Mouse (Mus musculus) kidney, adult 2 months (tissue): ENCODE results near the gene C1rl. TPM values are rescaled to one million over a fixed set of nuclear protein-coding genes. Genes with fewer than 3 reads are reported as not detected.

Experiments
- DNase-seq: peaks from one replicate; pipeline ENCODE4 v3.0.0; 2021
- H3K27ac ChIP-seq: fragments of 200-500 bp; 2 replicates; pipeline ENCODE4 v1.5.1; 2012; ENCODE audit warnings: low read depth, low read length, control low read depth, inconsistent platforms; ENCODE audit not compliant: insufficient read depth
- H3K27me3 ChIP-seq: fragments of 200-500 bp; replicated peaks from 2 replicates; pipeline ENCODE4 v1.6.1; 2012; ENCODE audit warnings: mild to moderate bottlenecking, moderate library complexity, low read length, inconsistent platforms; ENCODE audit not compliant: control insufficient read depth, insufficient read depth
- H3K36me3 ChIP-seq: fragments of 200-500 bp; 2 replicates; pipeline ENCODE4 v1.6.1; 2012; ENCODE audit warnings: mild to moderate bottlenecking, moderate library complexity, low read length, inconsistent platforms; ENCODE audit not compliant: control insufficient read depth, insufficient read depth
- H3K4me1 ChIP-seq: fragments of 200-500 bp; 2 replicates; pipeline ENCODE4 v1.6.1; 2011; ENCODE audit warnings: low read length; ENCODE audit not compliant: control insufficient read depth, insufficient read depth
- H3K4me3 ChIP-seq: fragments of 200-500 bp; 2 replicates; pipeline ENCODE4 v1.5.1; 2011; ENCODE audit warnings: mild to moderate bottlenecking, low read depth, low read length, control low read depth; ENCODE audit not compliant: insufficient read depth
- CTCF ChIP-seq: fragments of 200-500 bp; conservative IDR thresholded peaks from 2 replicates; pipeline ENCODE4 v1.5.1; 2011; ENCODE audit warnings: low read depth, mild to moderate bottlenecking, control low read depth, low read length, moderate library complexity, mixed read lengths; ENCODE audit not compliant: insufficient read depth, insufficient read length
- POLR2A ChIP-seq: fragments of 200-500 bp; IDR thresholded peaks from one replicate; pipeline ENCODE4 v1.6.1; 2011; ENCODE audit warnings: low read depth, low read length, control low read depth
- WGBS: fragments of 180-500 bp; shearing (Covaris S2); methylation state at CpG from one replicate; pipeline ENCODE4 v1.1.7; 2018; 5-methylcytosine and 5-hydroxymethylcytosine counted together
- polyA plus RNA-seq: library from polyadenylated mRNA; depleted of rRNA; stranded (reverse); fragments of >200 nt; gene quantifications from 2 replicates; pipeline ENCODE4 v1.2.3, GENCODE M21; 2012

The C1rl gene
- polyA plus RNA-seq, 1 experiment = 14.3 TPM

GRCm38 (mm10) chr6:124449668-124450383 is 43.1 kb upstream of the C1rl start:
- H3K4me1 ChIP-seq = no peaks in the 10 kb centered on the region
- H3K36me3 ChIP-seq = no peaks in the 10 kb centered on the region
- TF ChIP-seq CTCF = no peak
- 81% methylated on average over 18 of the region's 18 CpGs for WGBS
- H3K4me3 ChIP-seq = no peak overlapping the region
- DNase-seq = no peak
- H3K27ac ChIP-seq = no peak overlapping the region
- H3K27me3 ChIP-seq = no peaks in the 10 kb centered on the region

GRCm38 (mm10) chr6:124451995-124452394 is 40.9 kb upstream of the C1rl start:
- Histone ChIP-seq H3K27me3 (no peaks in the 10 kb centered on the region), H3K36me3 (no peaks in the 10 kb centered on the region), H3K27ac (no peak overlapping the region), H3K4me1 (no peaks in the 10 kb centered on the region), H3K4me3 (no peak overlapping the region)
- DNase-seq = no peak
- 88% methylated on average over 3 of the region's 3 CpGs for WGBS
- TF ChIP-seq POLR2A (no peak), CTCF (no peak)

- H3K36me3 ChIP-seq = no peaks in the 10 kb centered on the region
- DNase-seq = peak; percentile 75
- TF ChIP-seq CTCF = no peak
- no peak for TF ChIP-seq POLR2A
- WGBS = 36% methylated on average over 4 of the region's 4 CpGs
- no peak overlapping the region for H3K4me3 ChIP-seq
- H3K4me1 ChIP-seq = no peaks in the 10 kb centered on the region
- no peak overlapping the region for H3K27ac ChIP-seq
- no peaks in the 10 kb centered on the region for H3K27me3 ChIP-seq
Observed at GRCm38 (mm10) chr6:124453756-124454155, 39.2 kb upstream of the C1rl start.

- H3K27ac ChIP-seq = no peak overlapping the region
- no peaks in the 10 kb centered on the region for H3K27me3 ChIP-seq
- no peak for TF ChIP-seq CTCF
- no peak for TF ChIP-seq POLR2A
- DNase-seq = no peak
- H3K36me3 ChIP-seq = no peaks in the 10 kb centered on the region
- WGBS = 95% methylated on average over 5 of the region's 5 CpGs
- no peak overlapping the region for H3K4me3 ChIP-seq
- H3K4me1 ChIP-seq = no peaks in the 10 kb centered on the region
Observed at GRCm38 (mm10) chr6:124456243-124456642, 36.7 kb upstream of the C1rl start.

- Histone ChIP-seq H3K27ac (no peak overlapping the region), H3K4me1 (no peaks in the 10 kb centered on the region), H3K4me3 (no peak overlapping the region), H3K27me3 (no peaks in the 10 kb centered on the region), H3K36me3 (no peaks in the 10 kb centered on the region)
- no peak for DNase-seq
- no peak for TF ChIP-seq CTCF
- no peak for TF ChIP-seq POLR2A
- 94% methylated on average over 5 of the region's 5 CpGs for WGBS
Observed at GRCm38 (mm10) chr6:124457827-124458226, 35.1 kb upstream of the C1rl start.

GRCm38 (mm10) chr6:124458505-124458904 is 34.4 kb upstream of the C1rl start:
- no peak overlapping the region for H3K27ac ChIP-seq
- DNase-seq = no peak
- H3K4me3 ChIP-seq = no peak overlapping the region
- no peaks in the 10 kb centered on the region for H3K4me1 ChIP-seq
- TF ChIP-seq CTCF (no peak), POLR2A (no peak)
- no peaks in the 10 kb centered on the region for H3K27me3 ChIP-seq
- 87% methylated on average over 11 of the region's 11 CpGs for WGBS
- H3K36me3 ChIP-seq = no peaks in the 10 kb centered on the region

- Histone ChIP-seq H3K36me3 (no peaks in the 10 kb centered on the region), H3K27me3 (no peaks in the 10 kb centered on the region), H3K4me1 (no peaks in the 10 kb centered on the region), H3K4me3 (no peak overlapping the region), H3K27ac (no peak overlapping the region)
- DNase-seq = no peak
- 81% methylated on average over 4 of the region's 4 CpGs for WGBS
- TF ChIP-seq CTCF = no peak
Observed at GRCm38 (mm10) chr6:124459388-124459787, 33.5 kb upstream of the C1rl start.
